Mouse (Mus musculus) thymus, adult 2 months (tissue): ENCODE measurements around the gene Tenm4.

Source experiments
- CTCF ChIP-seq: fragments of 200-500 bp; IDR thresholded peaks from 2 replicates; pipeline ENCODE4 v1.5.1; 2012; ENCODE audit warnings: mild to moderate bottlenecking, control low read depth, low read length, moderate library complexity, borderline replicate concordance; ENCODE audit not compliant: control insufficient read depth, poor library complexity, insufficient read depth; ENCODE audit errors: extremely low read depth
- POLR2A ChIP-seq: fragments of 200-500 bp; IDR thresholded peaks from 2 replicates; pipeline ENCODE4 v1.6.1; 2012; ENCODE audit warnings: mild to moderate bottlenecking, low read length, control low read depth, moderate library complexity; ENCODE audit not compliant: control insufficient read depth, poor library complexity, insufficient read depth; ENCODE audit errors: extremely low read depth

DNA sequence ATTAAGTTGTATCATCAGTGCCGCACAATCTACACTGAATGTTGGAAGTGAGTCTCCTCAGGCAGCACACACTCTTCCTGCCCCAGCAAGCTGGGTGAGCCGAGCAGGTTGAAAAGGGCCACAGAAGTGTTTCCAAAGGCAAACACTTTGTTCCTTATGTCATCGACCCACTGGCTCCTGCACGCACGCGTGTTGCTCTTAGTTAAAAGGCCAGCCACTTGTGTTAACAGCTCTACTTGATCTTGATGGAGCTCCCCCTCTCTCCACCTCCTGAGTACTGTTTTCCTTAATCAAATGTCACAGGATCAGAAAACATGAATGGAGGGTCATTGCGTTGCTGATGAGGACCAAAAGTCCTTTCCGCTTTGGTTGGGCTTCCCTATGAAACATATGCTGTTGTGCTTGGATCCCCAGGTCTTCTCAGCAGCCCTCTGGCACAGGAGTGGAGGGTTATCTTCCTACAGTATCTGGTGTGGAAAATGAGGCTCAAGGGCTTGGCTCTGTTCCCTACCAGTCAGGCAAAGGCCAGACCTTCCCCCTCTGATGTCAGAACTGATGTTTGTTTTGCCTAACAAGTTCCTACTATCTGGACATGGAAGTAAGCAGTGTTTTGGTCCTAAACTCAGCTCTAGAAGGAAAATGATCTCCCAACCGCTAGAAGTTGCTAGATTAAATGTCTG lies 250.0 kb downstream of the Tenm4 start:
- TF ChIP-seq POLR2A (no peak), CTCF (no peak)
